Mouse (Mus musculus) neutrophil, adult 83 days (primary cell): Measurements from ENCODE around the gene 1700037C18Rik. TPM values are rescaled to one million over a fixed set of nuclear protein-coding genes. Genes with fewer than 3 reads are reported as not detected.

Experiments used
- total RNA-seq, 2 experiments: library from RNA; stranded (reverse); gene quantifications; one replicate each; pipeline ENCODE4 v1.2.4; 2023

Gene 1700037C18Rik
- 1 to 10 TPM; 4.1 to 6.1 TPM for total RNA-seq

GRCm38 (mm10) chr16:3908537-3909111 lies at the start of gene 1700037C18Rik, which contains the start of gene Cluap1:
1700037C18Rik (minus strand) TSS chr16:3908689.
Cluap1 (plus strand) TSS chr16:3908801.

GRCm38 (mm10) chr16:3884201-3885064 lies 24.1 kb downstream of the 1700037C18Rik start, which contains the start of the genes Zfp597 and Gm20695:
Zfp597 (minus strand) TSS chr16:3884561.
Gm20695 (plus strand) TSS chr16:3884648.

GRCm38 (mm10) chr16:3872216-3873047 lies 36.1 kb downstream of the 1700037C18Rik start, which contains the start of gene Naa60:
Naa60 (plus strand) TSS chr16:3872375.

DNA sequence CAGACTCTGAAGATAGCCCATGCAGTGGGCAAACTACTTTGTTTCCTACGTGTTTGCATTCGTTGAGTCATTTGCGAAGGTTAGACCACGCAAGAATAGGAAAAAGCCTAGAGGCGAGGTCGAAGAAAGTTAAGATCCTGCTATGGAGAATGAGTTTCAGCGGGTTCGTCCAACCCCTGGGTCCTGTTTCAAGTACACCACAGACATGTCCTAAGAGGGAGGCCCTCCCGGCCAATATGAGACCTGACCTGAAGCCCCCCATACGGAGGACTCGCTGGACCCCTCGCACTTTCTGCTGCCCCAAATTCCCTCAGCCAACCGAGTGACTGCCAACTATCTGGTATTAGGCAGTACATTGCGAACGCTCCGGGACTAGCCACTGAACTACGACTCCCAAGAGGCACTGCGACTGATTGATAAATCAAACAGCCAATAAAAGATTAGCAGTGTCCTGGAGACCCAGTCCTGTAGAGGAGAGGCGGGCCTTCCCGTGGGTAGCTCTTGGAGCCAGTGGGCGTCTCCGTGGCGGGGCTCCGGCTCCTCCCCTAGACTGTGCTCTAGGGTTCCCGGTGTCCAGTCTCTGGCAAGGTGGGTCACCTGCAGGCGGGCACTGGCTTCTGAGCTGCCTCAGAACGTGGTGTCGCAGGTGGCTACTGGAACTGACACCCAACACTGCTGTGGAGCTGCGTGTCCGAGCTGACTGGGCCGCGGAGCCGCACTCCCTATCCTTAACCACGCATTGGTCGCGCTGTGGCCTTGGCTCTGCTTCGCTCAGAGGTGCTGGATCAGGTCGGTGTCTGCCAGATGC lies 61.6 kb downstream of the 1700037C18Rik start, which contains the start of gene Zfp174:
TSS of gene Zfp174 (plus strand) at position 558 of the 808 bp plus-strand sequence.

Other genes with a start within 250 kb of the 1700037C18Rik start
- gene Mefv, start 190.6 kb downstream of the 1700037C18Rik start, total RNA-seq = 10 to 100 TPM; 28.7 to 34.3 TPM
- 10 to 100 TPM; 28.8 to 31.1 TPM for gene Zfp263, start 164.6 kb downstream of the 1700037C18Rik start, total RNA-seq
- not detected for gene Olfr15, start 77.8 kb downstream of the 1700037C18Rik start, total RNA-seq
- gene Zfp174, start 61.4 kb downstream of the 1700037C18Rik start, total RNA-seq = under 1 TPM; 0.31 to 0.35 TPM
- gene Naa60, start 36.3 kb downstream of the 1700037C18Rik start, total RNA-seq = 100 to 1,000 TPM; 118 to 123 TPM
- gene Zfp597, start 24.1 kb downstream of the 1700037C18Rik start, total RNA-seq = 10 to 100 TPM; 20.3 to 24.6 TPM
- gene Gm20695, start 24.0 kb downstream of the 1700037C18Rik start, total RNA-seq = 1 to 10 TPM in 1 of 2 experiments, under 1 TPM in 1; 0.46 to 1.1 TPM
- gene Cluap1, start 112 bp upstream of the 1700037C18Rik start, total RNA-seq = 10 to 100 TPM; 10.7 to 12.0 TPM
- 1 to 10 TPM in 1 of 2 experiments, under 1 TPM in 1; 0.90 to 1.6 TPM for gene Nlrc3, start 67.9 kb upstream of the 1700037C18Rik start, total RNA-seq
- gene Slx4, start 95.1 kb upstream of the 1700037C18Rik start, total RNA-seq = 10 to 100 TPM; 30.5 to 31.5 TPM
- not detected for gene Dnase1, start 128.3 kb upstream of the 1700037C18Rik start, total RNA-seq
- 10 to 100 TPM; 32.3 to 36.0 TPM for gene Trap1, start 169.1 kb upstream of the 1700037C18Rik start, total RNA-seq